Mouse (Mus musculus): ENCODE results near the gene Tob2.

DNA sequence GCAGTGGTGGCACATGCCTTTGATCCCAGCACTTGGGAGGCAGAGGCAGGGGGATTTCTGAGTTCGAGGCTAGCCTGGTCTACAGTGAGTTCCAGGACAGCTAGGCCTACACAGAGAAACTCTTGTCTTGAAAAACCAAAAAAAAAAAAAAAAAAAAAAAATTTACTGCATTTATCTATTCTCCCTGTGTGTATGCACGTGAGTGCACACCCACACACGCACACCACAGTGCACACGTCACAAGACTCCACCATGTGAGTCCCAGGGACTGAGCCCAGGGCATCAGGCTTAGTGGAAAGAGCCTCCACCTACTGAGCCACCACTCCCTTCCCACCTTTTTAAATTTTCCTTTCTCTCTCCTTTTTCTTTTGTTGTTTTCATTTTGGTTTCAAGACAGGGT lies 28.1 kb downstream of the Tob2 start:
- TF ChIP-seq POLR2A (IDR thresholded peaks at IDR 0.05; ENCODE audit: insufficient read length, low read depth) (no peak), MYOD1 (IDR thresholded peaks at IDR 0.05; ENCODE audit: control insufficient read depth in 1 of 3, insufficient read length in 2 of 3, low read depth in 2 of 3) (no peak), POLR2AphosphoS2 (IDR thresholded peaks at IDR 0.05; ENCODE audit: insufficient read length, low read depth) (no peak)
